Mouse (Mus musculus) neural tube, embryonic 12.5 days (tissue): Measurements from ENCODE around the gene Bhmt. TPM values are rescaled to one million over a fixed set of nuclear protein-coding genes. Genes with fewer than 3 reads are reported as not detected.
A peak's percentile ranks its signal among the peaks of the same experiment; 100 is the strongest.

Source experiments
- ATAC-seq: fragments of 200-750 bp; cut with Nextera tagmentation; 2 replicates; pipeline ENCODE4 v1.8.0; 2017; ENCODE audit warnings: low read depth, mild to moderate bottlenecking, moderate TSS enrichment, moderate library complexity; ENCODE audit not compliant: low FRiP score
- H3K27ac ChIP-seq: fragments of 300-500 bp; sonication (generic); 2 replicates; pipeline ENCODE4 v1.5.1; 2016
- H3K27me3 ChIP-seq: fragments of 300-500 bp; sonication (generic); replicated peaks from 2 replicates; pipeline ENCODE4 v1.6.1; 2016; ENCODE audit warnings: mild to moderate bottlenecking
- H3K36me3 ChIP-seq: fragments of 300-500 bp; sonication (generic); 2 replicates; pipeline ENCODE4 v1.6.1; 2016; ENCODE audit warnings: mild to moderate bottlenecking
- H3K4me1 ChIP-seq: fragments of 300-500 bp; sonication (generic); 2 replicates; pipeline ENCODE4 v1.6.1; 2016
- H3K4me2 ChIP-seq: fragments of 300-500 bp; sonication (generic); replicated peaks from 2 replicates; pipeline ENCODE4 v1.6.1; 2016; ENCODE audit warnings: mild to moderate bottlenecking
- H3K4me3 ChIP-seq: fragments of 300-500 bp; sonication (generic); 2 replicates; pipeline ENCODE4 v1.5.1; 2016
- H3K9ac ChIP-seq: fragments of 300-500 bp; sonication (generic); 2 replicates; pipeline ENCODE4 v1.6.1; 2016; ENCODE audit warnings: mild to moderate bottlenecking
- H3K9me3 ChIP-seq: fragments of 300-500 bp; sonication (generic); 2 replicates; pipeline ENCODE4 v1.6.1; 2016; ENCODE audit warnings: mild to moderate bottlenecking
- WGBS: fragments of 180-500 bp; shearing (Covaris S2); methylation state at CpG from one replicate; pipeline ENCODE4 v1.1.7; 2016; 5-methylcytosine and 5-hydroxymethylcytosine counted together
- polyA plus RNA-seq: library from polyadenylated mRNA; unstranded; fragments of >200 nt; fragmentation: Nextera tagmentation; extraction: Ambion mirVana; gene quantifications from 2 replicates; pipeline ENCODE4 v1.2.1, GENCODE M21; 2016

The Bhmt gene
- not detected in 2 replicates for polyA plus RNA-seq

DNA sequence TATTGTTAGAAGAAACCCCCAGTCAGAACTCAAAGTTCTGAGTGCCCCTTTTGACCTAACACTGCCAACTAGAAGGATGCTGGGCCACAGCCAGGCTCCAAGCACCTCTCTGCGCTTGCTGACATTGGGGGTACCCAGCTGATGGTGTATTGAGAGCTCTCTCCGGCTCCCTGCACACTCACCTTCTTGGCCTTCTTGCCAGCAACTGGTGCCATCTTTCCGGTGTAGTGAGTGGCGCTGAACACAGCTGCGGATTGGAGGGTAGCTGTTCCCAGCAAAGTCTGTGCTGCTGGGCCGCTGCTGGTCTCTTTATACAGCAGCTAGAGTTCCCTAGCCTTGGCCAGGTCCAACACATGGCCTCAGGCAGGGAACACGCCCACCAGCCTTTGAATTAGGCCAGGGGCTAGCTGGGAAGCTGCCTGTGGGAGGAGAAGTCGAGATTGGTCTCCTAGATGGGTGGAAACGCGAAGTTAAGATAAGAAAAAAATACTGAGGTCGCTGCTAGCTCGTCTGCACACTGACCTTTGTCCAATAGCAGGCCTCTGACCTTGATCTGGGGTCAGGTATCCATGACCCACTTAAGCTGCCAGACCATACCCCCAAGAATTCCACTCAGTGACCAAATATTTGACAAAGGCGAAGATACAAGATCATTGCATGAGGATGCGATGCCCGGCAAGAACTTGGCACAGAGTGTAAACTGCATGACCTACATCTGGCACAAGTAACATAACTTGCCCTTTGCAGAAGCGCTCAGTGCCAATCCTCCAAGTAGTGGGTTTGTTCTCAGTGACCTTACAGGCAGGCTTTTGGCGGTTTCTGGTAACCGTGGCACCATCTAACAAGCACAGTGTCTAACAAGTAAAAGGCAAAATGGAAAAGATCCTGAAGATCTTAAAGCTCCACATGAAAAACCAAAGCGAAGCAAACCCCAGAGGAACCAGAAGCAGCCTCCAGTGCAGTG lies at the start of gene Bhmt:
TSS of gene Bhmt (minus strand) at position 680 of the 964 bp plus-strand sequence.
- Histone ChIP-seq H3K4me2 (no peak within 1 kb of the TSS), H3K4me3 (no peak within 1 kb of the TSS), H3K27me3 (no peaks in the 10 kb centered on the region), H3K36me3 (no peaks in the 10 kb centered on the region), H3K27ac (no peak within 1 kb of the TSS), H3K4me1 (no peaks in the 10 kb centered on the region), H3K9ac (no peak within 1 kb of the TSS), H3K9me3 (no peaks in the 10 kb centered on the region)
- WGBS, result 79% methylated on average over 19 of the region's 19 CpGs
- no peak for ATAC-seq

DNA sequence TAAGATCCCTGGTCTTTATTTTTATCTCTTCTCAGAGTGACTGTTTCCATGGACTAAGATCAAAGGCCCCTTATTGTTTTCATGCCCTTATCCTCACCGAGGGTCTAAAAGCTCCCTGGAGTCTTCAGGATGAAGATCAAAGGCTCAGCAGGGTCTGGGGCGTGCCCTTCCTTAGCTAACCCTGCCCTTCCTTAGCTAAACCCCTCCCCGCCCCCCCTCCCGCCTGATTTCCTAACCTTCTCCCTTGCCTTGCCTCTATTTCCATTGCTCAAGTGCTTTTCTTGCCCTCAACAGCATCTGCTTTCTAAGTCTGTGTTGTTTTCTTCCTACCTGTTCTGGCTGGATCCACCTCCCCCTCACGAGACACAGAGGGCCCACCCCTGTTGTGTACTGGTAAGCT lies 49.6 kb upstream of the Bhmt start:
- Histone ChIP-seq H3K36me3 (no peaks in the 10 kb centered on the region), H3K27ac (no peak overlapping the region), H3K4me2 (no peak overlapping the region), H3K9ac (no peak overlapping the region), H3K9me3 (no peaks in the 10 kb centered on the region), H3K4me1 (no peaks in the 10 kb centered on the region), H3K4me3 (no peak overlapping the region), H3K27me3 (no peaks in the 10 kb centered on the region)
- no peak for ATAC-seq
- 6% methylated on average over 5 of the region's 5 CpGs for WGBS

DNA sequence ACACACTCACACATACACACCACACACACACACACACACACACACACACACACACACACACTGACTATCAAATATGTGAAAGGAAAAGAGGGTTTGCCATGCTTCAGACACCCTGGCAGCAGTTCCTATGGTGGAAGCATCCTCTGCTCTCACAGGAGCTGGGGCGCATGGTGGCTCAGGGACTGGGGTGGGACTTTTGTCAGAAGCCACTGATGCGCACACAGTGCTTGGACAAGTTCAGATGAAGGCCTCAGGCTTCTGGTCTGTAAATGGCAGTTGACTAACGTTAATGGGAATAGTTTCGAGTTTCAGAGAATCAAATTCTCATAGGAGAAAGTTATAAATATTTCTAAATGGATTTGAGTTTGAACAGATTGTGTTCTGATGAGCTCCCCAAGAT lies 47.5 kb upstream of the Bhmt start:
- H3K27ac ChIP-seq, result no peak overlapping the region
- WGBS, result 78% methylated on average over 4 of the region's 4 CpGs
- H3K36me3 ChIP-seq, result no peaks in the 10 kb centered on the region
- no peaks in the 10 kb centered on the region for H3K4me1 ChIP-seq
- no peak for ATAC-seq
- no peak overlapping the region for H3K9ac ChIP-seq
- no peak overlapping the region for H3K4me2 ChIP-seq
- no peaks in the 10 kb centered on the region for H3K9me3 ChIP-seq
- no peak overlapping the region for H3K4me3 ChIP-seq
- no peaks in the 10 kb centered on the region for H3K27me3 ChIP-seq

DNA sequence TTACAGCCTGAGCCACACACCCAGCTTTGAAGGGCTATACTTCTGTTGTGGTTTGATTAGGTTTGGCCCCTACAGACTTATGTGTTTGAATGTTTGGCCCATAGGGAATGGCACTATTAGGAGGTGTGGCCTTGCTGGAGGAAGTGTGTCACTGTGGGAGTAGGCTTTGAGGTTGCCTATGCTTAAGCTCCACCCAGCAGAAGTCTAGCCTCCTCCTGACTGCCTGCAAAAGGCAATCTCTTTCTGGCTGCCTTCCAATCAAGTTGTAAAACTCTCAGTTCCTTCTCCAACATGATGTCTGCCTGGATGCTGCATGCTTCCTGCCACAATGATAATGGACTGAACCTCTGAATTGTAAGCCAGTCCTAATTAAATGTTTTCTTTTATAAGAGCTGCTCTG lies 45.6 kb upstream of the Bhmt start:
- Histone ChIP-seq H3K4me2 (no peak overlapping the region), H3K4me3 (no peak overlapping the region), H3K9ac (no peak overlapping the region), H3K4me1 (no peaks in the 10 kb centered on the region), H3K9me3 (no peaks in the 10 kb centered on the region), H3K36me3 (no peaks in the 10 kb centered on the region), H3K27me3 (no peaks in the 10 kb centered on the region), H3K27ac (no peak overlapping the region)
- ATAC-seq, result no peak

DNA sequence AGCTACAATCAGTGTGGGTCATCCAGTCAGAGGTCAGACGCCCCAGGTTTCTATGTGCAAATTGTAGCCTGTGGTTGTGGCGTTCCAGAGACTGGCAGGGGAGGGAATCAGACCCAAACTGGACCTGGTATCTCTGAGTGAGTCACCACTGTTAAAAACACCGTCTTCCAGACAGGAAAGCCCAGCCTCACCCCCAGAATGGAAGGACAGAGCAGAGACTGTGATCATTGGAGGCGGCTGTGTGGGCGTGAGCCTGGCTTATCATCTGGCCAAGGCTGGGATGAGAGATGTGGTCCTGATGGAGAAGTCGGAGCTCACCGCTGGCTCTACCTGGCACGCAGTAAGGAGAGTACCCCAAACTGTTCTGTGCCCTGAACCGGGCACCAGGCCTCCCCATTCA lies 39.1 kb upstream of the Bhmt start:
- Histone ChIP-seq H3K27me3 (peaks cover 12% of the 10 kb centered on the region; the same call in 1 of the 2 replicates), H3K27ac (no peak overlapping the region), H3K36me3 (no peaks in the 10 kb centered on the region), H3K9ac (no peak overlapping the region), H3K4me3 (no peak overlapping the region), H3K9me3 (no peaks in the 10 kb centered on the region), H3K4me2 (no peak overlapping the region), H3K4me1 (no peaks in the 10 kb centered on the region)
- WGBS, result 88% methylated on average over 9 of the region's 9 CpGs
- no peak for ATAC-seq

DNA sequence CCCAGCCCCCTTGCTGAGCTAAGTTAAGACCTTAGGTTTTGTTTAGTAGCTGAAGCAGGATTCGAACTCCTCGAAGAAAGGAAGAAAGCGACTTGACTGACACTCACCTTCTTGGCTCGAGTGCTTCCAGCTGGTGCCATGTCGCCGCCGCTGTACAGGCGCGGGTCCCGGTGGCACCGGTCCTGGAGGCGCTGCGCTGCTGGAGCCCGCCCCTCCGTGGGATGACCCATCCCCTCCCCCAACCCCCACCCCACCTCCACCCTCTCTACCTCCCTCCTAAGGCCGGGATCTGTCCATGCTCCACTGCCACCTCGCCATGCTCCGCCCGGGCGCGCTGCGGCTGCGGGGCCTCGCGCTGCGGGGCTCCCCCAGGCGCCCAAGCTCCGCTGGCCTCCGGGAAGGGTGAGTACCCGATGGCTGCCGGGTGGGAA lies 36.4 kb upstream of the Bhmt start, which contains the start of the genes Bhmt2 and Dmgdh:
TSS of gene Bhmt2 (minus strand) at position 172 of the 431 bp plus-strand sequence.
TSS of gene Dmgdh (plus strand) at position 303 of the 431 bp plus-strand sequence.
- Histone ChIP-seq H3K36me3 (no peaks in the 10 kb centered on the region), H3K4me1 (no peaks in the 10 kb centered on the region), H3K9me3 (no peaks in the 10 kb centered on the region), H3K9ac (no peak within 1 kb of the TSS), H3K4me3 (no peak within 1 kb of the TSS), H3K4me2 (peak within 1 kb of the TSS; percentile 50), H3K27me3 (peaks cover 12% of the 10 kb centered on the region; the same call in 1 of the 2 replicates), H3K27ac (no peak within 1 kb of the TSS)
- WGBS, result 7% methylated on average over 31 of the region's 31 CpGs
- no peak for ATAC-seq

DNA sequence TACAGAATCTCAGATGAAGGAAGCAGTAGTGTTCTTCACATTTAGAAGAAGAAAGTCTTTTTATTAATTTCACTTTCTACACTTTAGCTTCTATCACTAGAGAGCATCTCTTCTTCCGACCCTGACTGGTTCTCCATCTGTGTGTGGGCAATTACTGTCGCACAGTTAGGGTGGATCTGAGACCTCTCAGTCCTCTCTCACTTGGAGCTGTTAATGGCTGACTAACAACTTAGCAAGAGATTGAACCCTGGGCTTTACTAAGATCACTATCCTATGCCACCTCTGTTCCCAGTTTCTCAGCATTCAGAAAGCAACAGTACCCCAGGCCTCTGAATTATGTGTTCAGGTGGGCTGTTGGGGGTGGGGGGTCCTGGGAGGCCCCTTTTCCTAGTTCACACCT lies 35.5 kb upstream of the Bhmt start:
- H3K27ac ChIP-seq, result no peak overlapping the region
- H3K9ac ChIP-seq, result no peak overlapping the region
- peaks cover 12% of the 10 kb centered on the region; the same call in 1 of the 2 replicates for H3K27me3 ChIP-seq
- no peaks in the 10 kb centered on the region for H3K9me3 ChIP-seq
- no peak overlapping the region for H3K4me2 ChIP-seq
- H3K36me3 ChIP-seq, result no peaks in the 10 kb centered on the region
- H3K4me1 ChIP-seq, result no peaks in the 10 kb centered on the region
- WGBS, result 60% methylated on average over 2 of the region's 2 CpGs
- no peak overlapping the region for H3K4me3 ChIP-seq
- no peak for ATAC-seq

DNA sequence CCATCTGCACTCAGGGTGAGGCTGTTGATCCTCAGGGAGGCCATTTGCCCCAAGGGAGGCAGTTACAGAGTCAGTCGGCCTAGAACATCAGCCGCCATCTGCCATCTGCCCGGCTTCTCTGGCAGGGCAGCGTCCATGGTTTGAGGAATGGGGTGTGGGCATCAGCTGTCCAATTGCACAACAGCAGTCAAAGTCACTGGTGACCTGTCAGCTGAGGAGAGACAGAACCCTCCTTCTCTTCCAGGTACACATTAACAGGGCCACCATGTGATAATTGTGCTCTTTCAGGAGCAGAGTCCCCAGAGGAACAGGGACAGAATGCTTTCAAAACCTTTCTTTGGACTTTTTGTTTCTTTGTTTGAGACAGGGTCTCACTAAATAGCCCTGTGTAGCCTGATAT lies 34.6 kb upstream of the Bhmt start:
- no peak overlapping the region for H3K4me3 ChIP-seq
- no peak overlapping the region for H3K27ac ChIP-seq
- H3K9me3 ChIP-seq, result no peaks in the 10 kb centered on the region
- H3K4me2 ChIP-seq, result no peak overlapping the region
- WGBS, result 83% methylated on average over 4 of the region's 4 CpGs
- no peaks in the 10 kb centered on the region for H3K4me1 ChIP-seq
- ATAC-seq, result no peak
- peaks cover 12% of the 10 kb centered on the region; the same call in 1 of the 2 replicates for H3K27me3 ChIP-seq
- H3K36me3 ChIP-seq, result no peaks in the 10 kb centered on the region
- no peak overlapping the region for H3K9ac ChIP-seq

DNA sequence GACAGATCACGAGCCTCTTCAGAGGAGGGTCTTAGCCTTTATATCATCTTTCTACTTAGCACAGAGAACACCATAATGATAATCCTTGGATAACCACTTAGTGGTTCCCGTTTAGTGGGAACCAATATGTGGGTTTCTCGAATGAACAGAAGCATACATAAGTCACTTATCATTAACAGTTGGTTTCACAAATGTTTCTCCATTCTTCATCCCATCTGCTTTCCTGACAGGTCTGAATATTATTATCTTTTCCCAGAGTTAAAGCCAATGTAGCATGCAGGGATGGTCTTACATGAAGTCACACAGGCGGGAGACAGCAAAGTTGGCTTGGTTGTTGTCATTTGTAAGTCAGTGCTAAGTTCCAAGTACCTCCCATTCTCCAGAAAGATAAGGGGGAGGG lies 29.8 kb upstream of the Bhmt start:
- no peak overlapping the region for H3K9ac ChIP-seq
- WGBS, result 92% methylated on average over 4 of the region's 4 CpGs
- no peaks in the 10 kb centered on the region for H3K4me1 ChIP-seq
- H3K4me2 ChIP-seq, result no peak overlapping the region
- H3K9me3 ChIP-seq, result no peaks in the 10 kb centered on the region
- no peaks in the 10 kb centered on the region for H3K27me3 ChIP-seq
- no peak for ATAC-seq
- no peaks in the 10 kb centered on the region for H3K36me3 ChIP-seq
- H3K27ac ChIP-seq, result no peak overlapping the region
- H3K4me3 ChIP-seq, result no peak overlapping the region

DNA sequence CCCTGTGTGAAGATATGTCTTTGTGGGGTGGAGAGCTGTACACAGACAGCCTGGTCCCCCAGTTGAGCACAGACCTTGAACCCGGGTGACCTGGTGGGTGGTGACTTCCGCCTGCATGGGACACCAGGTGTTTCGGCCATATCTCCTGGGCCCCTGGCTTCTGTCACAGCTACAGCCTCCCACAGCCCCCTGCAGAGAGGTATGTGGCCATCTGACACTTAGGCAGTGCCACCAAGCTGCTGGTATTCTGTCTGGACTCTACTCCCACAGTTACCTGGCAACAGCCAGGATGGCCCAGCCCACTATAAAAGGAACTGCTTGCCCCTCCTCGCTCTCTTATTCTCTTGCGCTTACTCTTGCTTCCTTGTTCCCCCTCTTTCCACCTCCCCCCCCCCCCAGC lies 20.2 kb upstream of the Bhmt start:
- no peak overlapping the region for H3K4me3 ChIP-seq
- WGBS, result 76% methylated on average over 5 of the region's 5 CpGs
- no peak overlapping the region for H3K9ac ChIP-seq
- no peak for ATAC-seq
- H3K4me1 ChIP-seq, result no peaks in the 10 kb centered on the region
- no peaks in the 10 kb centered on the region for H3K36me3 ChIP-seq
- no peak overlapping the region for H3K27ac ChIP-seq
- H3K27me3 ChIP-seq, result no peaks in the 10 kb centered on the region
- no peak overlapping the region for H3K4me2 ChIP-seq
- no peaks in the 10 kb centered on the region for H3K9me3 ChIP-seq

DNA sequence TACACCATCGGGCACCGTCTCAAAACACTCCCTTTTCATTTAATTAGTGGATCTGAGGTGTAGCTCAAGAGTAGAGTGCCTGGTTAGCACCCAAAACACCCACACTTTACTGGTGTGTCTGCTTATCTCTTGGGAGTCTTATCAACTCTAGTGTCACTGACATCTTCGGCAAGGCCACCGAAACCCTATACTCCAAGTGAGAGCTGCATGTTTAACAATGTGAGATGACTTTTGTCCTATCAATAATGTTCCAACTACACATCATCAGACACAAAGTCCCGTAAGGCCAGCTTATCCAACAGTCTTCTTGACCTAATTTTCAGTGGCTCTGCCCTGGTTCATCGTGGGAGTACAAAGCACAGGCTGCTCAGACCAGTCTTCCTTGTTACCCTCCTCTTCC lies 15.6 kb upstream of the Bhmt start:
- H3K9ac ChIP-seq, result no peak overlapping the region
- H3K4me1 ChIP-seq, result no peaks in the 10 kb centered on the region
- H3K27ac ChIP-seq, result no peak overlapping the region
- WGBS, result 93% methylated on average over 6 of the region's 6 CpGs
- no peaks in the 10 kb centered on the region for H3K9me3 ChIP-seq
- no peaks in the 10 kb centered on the region for H3K36me3 ChIP-seq
- no peak for ATAC-seq
- H3K4me3 ChIP-seq, result no peak overlapping the region
- no peaks in the 10 kb centered on the region for H3K27me3 ChIP-seq
- no peak overlapping the region for H3K4me2 ChIP-seq

DNA sequence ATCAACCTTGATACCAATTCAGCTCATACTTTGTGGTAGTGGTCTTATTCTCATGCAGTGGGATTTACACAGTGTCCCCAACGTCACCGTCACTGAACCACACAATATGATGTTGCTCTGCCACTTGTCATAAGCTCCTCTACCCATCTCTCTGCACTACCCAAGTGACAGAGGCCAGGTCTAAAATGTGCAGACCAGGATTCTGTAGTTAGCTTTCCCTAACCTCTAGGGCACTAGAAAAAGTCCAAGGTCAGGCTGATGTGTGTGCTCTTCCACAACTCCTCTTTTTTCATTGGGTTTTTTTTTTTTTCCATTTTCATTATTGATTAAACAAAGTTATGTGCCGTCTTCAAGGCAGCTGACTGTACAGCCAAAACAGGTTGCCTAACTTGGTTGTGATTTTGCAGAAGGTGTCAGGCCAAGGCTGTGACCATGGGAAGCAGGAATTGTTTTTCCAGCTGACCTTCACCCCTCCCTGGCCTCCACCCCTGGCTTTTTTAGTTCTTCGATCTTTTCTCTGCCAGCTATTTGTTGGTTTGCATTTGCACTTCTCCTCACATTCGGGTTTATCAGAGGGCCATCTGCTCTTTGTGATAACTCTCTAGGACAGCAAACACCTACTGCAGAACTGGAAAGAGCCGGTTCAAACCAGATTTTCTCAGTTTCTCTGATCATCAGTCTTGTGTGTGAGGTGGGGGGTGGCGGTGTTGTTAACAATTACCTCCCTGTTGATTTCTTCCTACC lies 10.8 kb upstream of the Bhmt start:
- H3K4me1 ChIP-seq, result no peaks in the 10 kb centered on the region
- no peaks in the 10 kb centered on the region for H3K9me3 ChIP-seq
- no peaks in the 10 kb centered on the region for H3K36me3 ChIP-seq
- WGBS, result 89% methylated on average over 7 of the region's 7 CpGs
- H3K27me3 ChIP-seq, result no peaks in the 10 kb centered on the region
- no peak overlapping the region for H3K4me3 ChIP-seq
- no peak overlapping the region for H3K9ac ChIP-seq
- no peak for ATAC-seq
- no peak overlapping the region for H3K27ac ChIP-seq
- no peak overlapping the region for H3K4me2 ChIP-seq
